Mouse (Mus musculus) CD4-positive, CD25-positive, alpha-beta regulatory T cell, adult 2 months (primary cell): Measurements from ENCODE around the gene Olfr1173.

Source experiments
- DNase-seq: peaks from one replicate; pipeline ENCODE4 v3.0.0-alpha.2; 2012; ENCODE audit warnings: low read depth, low spot score

The Olfr1173 gene

DNA sequence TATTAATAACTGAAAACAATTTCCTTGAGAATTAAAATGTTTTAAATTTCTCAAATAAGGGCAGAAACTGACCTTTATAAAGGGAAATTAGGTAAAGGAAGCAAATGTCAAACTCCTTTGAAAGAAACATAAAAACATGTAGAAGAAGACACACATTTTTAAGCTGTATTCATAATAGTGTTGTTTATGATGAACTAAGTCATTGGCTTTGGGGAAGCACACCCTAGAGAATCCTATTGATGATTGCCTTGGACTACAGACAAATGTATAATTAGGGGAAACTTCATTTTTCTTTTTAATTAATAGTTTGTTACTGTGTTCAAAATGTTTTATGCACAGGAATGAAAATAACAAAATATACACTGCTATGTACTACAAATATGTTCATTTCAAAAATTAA, at the start of gene Olfr1173:
TSS of gene Olfr1173 (minus strand) at position 101 of the 400 bp plus-strand sequence.
- DNase-seq = no peak

DNA sequence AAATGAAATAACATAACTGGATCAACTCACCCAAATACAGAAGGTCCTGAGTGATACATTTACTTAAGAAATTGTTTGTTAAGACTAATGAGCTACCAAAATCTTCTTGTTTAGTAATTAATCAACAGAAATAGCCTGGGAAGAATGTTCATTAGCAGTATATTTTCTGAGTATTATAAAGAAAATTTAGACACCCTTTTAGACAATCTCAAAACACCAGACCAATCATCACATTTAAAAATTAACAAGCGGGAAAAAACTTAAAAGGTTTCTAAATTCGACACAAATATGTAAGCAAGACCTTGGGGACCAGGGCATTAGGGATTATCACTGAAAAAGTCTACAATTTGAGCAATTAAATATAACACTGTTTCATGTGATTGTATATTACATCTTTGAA, 47.4 kb upstream of the Olfr1173 start, which contains the start of gene Olfr1175-ps:
TSS of gene Olfr1175-ps (minus strand) at position 101 of the 400 bp plus-strand sequence.
- no peak for DNase-seq

DNA sequence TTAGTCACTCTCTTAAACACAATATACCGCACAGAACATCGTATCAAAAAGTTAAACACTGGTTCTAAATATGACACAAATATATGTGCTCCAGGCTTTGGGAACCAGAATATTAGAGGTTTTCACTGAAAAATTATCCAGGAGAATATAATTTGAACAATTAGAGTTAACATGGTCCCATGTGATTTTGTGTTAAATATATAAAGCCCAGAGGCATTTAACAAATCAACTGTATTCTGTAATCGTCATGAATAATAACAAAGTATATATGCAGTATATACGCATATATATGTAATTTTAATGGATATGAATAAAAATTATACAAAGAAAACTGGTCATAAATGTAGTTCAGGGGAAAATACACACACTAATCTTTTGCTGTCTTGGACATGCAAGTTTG, 35.4 kb upstream of the Olfr1173 start, which contains the start of gene Olfr1174-ps:
TSS of gene Olfr1174-ps (minus strand) at position 101 of the 400 bp plus-strand sequence.
- DNase-seq = no peak

DNA sequence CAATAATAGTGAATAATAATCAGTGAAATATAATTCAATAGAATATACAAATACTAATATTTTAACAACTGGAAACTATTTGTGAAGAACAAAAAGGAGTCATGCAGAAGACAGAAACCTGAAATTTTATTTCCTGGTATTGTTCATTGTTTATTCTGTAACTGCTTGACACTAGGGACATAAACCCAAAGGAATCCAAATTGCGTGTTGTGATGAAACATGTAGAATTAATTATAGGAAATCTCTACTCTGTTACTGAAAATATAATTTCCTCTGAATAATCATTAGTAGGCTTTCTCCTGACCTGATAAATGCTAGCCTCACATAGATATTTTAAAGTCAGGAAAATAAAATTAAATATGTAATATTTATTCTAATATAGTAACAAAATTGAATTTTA, 51.4 kb downstream of the Olfr1173 start, which contains the start of gene Olfr1170:
TSS of gene Olfr1170 (minus strand) at position 101 of the 400 bp plus-strand sequence.
- no peak for DNase-seq
